Mouse (Mus musculus) Patski (cell line): Measurements from ENCODE around the gene Klf7. TPM values are rescaled to one million over a fixed set of nuclear protein-coding genes. Genes with fewer than 3 reads are reported as not detected.

Experiments
- ATAC-seq: fragments of 100-300 bp; one replicate; pipeline ENCODE4 v1.8.0; 2021
- CTCF ChIA-PET: fragments of 350-600 bp; sonication (Branson Sonifier 250); formaldehyde crosslinking; loops from one replicate; lab custom pipeline; 2022; ENCODE audit warnings: inconsistent platforms; lab: Charles Lee
- POLR2A ChIA-PET: fragments of 350-600 bp; sonication (Branson Sonifier 250); formaldehyde crosslinking; loops from one replicate; lab custom pipeline; 2022; ENCODE audit warnings: antibody characterized with exemption, inconsistent platforms; lab: Charles Lee
- DNase-seq: peaks from one replicate; pipeline ENCODE4 v3.0.0-alpha.2; 2011; ENCODE audit warnings: low read depth, low spot score
- H3K27me3 ChIP-seq: fragments of 371-371 bp; one replicate; pipeline ENCODE4 v1.5.1; 2021
- CTCF ChIP-seq: fragments of 100-300 bp; IDR thresholded peaks from one replicate; pipeline ENCODE4 v1.5.1; 2021
- in situ Hi-C: fragments of 300-500 bp; cut with MboI; formaldehyde crosslinking; loops from 3 replicates; pipeline ENCODE4 v1.11.1; 2018; ENCODE audit warnings: low pct_unique_long_range_greater_than_20kb, mixed read lengths
- polyA plus RNA-seq: library from polyadenylated mRNA; unstranded; gene quantifications from one replicate; pipeline ENCODE4 v1.2.3, GENCODE M21; 2021

The Klf7 gene
- polyA plus RNA-seq, 1 experiment from 2014 or later = 11.8 TPM

DNA sequence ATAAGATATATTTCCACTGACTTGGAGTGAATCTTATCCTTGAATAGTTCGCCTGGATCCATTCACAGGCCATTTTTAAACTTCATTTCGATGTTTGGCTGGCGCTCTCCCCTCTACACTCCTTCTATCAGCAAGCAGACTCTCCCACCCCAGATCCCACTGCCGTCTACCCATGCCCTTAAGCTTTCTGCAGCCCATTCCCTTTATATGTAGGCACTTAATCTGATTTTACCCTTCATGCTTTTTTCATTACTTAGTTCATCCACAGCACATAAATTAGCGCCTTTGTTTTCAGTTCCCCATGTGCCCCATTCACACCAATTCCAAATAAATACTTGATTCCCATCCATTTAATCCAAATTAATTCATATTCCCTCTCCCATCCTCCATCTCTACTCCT, 48.0 kb downstream of the Klf7 start:
- no peak for DNase-seq
- ChIA-PET CTCF (no interaction called here), POLR2A (no interaction called here)
- in situ Hi-C loops = no loop called here
- ATAC-seq = no peak
- no peak for TF ChIP-seq CTCF
- no peaks in the 10 kb centered on the region for H3K27me3 ChIP-seq

DNA sequence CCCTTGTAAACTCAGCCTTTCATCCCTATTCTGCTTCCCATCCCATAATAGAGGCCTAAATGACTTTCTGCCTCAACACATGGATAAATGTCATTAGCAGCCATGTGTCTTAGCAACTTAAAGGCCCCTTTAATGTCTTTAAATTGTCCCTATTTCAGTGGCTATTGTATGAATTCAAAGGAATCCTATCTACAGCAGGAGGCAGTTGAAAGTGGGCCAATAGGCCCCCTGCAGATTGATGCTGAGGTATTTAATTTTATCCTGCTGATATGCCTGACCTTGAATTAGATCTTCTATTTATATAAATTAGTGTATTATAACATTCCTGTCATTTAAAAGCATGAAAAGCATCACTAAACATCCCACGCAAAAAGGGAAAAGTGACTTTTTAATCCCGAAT, 51.1 kb downstream of the Klf7 start:
- ATAC-seq (no peak), DNase-seq (no peak)
- ChIA-PET CTCF (no interaction called here), POLR2A (no interaction called here)
- no peak for TF ChIP-seq CTCF
- H3K27me3 ChIP-seq = no peaks in the 10 kb centered on the region
- in situ Hi-C loops = no loop called here

DNA sequence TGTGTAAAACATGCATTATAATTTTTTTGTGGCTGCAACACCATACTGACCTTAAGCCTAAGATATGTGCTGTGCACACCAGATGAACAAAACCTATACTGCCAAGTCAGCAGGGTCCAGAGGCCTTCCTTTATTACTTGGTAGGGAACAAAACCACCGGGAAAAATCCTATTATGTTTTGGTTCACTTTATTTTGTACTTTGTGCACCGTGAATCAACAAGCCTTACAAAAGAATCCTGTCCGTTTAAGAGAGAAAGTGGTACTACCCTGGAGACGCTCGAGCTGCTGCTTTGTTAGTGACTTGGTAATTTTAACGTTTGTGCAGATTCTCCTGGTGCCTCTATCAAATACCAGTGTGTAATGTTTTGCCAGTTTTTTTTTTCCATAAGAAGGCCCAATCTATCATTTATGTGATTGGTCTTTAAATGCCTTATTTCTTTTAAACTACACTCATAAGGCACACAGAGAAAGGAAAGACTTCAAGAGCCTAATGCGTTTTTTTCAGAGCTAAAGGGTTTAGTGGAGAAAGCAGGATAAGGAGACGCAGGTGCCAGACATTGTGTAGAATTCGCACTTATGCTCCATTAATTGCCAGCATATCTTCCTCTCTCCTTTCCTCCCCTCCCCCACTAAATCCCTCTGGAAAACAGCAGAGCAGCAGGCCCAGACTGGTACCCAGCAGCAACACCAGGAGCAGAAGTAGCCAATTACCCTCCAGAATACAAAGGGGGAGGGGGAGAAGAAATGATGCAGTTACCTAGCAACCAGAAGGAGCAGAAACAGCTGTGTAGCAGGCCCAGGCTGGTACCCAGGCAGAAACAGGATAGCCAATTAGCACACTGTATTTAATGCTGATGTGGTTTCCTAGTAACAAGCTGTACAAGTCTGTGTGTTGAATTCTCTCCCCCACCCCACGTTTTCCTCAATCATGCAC, 55.5 kb downstream of the Klf7 start:
- ChIA-PET CTCF (interaction anchor here (0.9 to 1.8 kb wide), 3 partner anchors 10 to 30 kb away, joined by 3 to 5 read pairs (median 4); no protein-coding TSS in a partner anchor), POLR2A (interaction anchor here (0.7 kb wide), 1 partner anchor 1102 kb away, joined by 4 read pairs; no protein-coding TSS in a partner anchor)
- TF ChIP-seq CTCF = no peak
- DNase-seq (no peak), ATAC-seq (no peak)
- H3K27me3 ChIP-seq = no peaks in the 10 kb centered on the region
- in situ Hi-C loops = no loop called here

DNA sequence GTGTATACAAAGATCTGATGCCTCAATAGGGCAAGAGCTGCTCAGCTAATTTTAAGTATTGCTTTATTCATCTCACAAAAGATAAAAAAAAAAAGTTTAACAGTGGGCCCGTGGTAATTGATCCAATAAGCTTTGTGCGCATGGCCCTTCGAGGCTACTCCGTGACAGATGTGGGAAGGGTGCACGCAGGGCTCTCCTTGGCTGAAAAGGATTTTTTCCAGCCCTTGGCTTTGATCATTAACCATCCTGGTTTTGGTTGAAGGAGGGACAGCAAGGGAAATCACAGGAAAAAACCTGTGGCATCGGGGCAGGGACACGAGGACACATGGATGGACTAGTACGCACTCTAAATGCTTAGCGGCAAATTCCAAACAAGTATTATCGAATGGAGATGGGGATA, 60.6 kb downstream of the Klf7 start:
- in situ Hi-C loops = no loop called here
- H3K27me3 ChIP-seq = no peaks in the 10 kb centered on the region
- DNase-seq (no peak), ATAC-seq (no peak)
- TF ChIP-seq CTCF = no peak
- POLR2A ChIA-PET = no interaction called here
- CTCF ChIA-PET = interaction anchor here (0.7 kb wide), 1 partner anchor 15 kb away, joined by 3 read pairs; no protein-coding TSS in a partner anchor

DNA sequence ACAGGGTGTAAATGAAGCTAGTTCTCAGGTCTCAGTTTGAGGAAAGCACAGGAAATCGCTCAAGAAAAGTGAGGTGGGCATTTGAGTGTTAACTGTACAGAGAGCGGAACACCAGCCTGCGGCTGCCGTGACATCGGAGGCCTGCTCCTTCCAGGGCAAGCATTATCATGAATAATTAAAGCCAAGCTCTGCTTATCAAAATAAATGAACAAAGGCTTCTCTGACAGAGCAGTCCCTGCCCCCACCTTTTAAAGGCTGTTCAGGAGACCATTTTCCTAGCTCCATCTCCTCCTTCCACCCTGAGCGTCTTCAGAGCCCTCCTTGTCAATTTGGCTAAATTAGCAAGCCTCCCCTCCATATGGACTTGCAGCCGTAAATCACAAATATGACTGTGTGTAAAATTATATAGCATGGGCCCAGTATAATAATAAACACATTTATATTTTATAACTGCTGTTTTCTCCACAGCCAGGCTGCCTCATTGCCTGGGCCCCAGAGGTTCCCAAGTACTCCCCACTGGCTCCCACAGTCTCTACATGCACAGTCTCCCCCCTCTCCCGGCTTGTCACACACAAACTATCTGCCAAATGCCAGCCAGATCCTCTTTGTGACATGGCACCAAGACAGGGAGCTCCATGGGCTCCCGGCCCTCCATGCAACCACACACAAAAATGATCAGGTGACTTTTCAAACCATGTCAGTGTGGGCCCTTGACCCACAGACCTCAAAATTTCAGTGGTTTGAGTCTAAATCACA, 61.2 kb downstream of the Klf7 start:
- no peak for TF ChIP-seq CTCF
- POLR2A ChIA-PET = no interaction called here
- ATAC-seq = no peak
- CTCF ChIA-PET = interaction anchor here (0.7 to 1.1 kb wide), 2 partner anchors 15 to 60 kb away, joined by 3 read pairs; no protein-coding TSS in a partner anchor
- no peaks in the 10 kb centered on the region for H3K27me3 ChIP-seq
- in situ Hi-C loops = no loop called here
- DNase-seq = no peak

DNA sequence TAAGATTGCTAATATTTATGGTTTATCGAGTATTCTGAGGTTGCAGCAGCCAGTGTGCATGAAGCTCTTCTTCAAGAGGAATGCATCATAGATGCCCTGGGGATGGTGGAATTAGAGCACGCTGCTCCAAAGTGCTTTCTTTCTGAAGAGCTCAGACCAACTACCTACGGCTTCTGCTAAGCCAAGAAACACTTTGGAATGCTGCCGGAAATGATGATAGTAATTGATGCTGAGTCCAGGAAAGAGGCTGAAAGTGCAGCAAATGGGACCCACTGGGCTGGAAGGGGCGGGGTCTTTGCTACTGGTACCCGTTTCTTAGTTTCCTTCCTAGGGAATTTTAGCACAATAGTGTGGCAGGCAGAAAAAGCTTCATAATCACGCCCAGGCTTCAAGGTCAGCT, 62.0 kb downstream of the Klf7 start:
- ATAC-seq (no peak), DNase-seq (no peak)
- CTCF ChIA-PET = interaction anchor here (1.1 kb wide), 1 partner anchor 61 kb away, joined by 3 read pairs; no protein-coding TSS in a partner anchor
- POLR2A ChIA-PET = interaction anchor here (0.6 kb wide), 1 partner anchor 30 kb away, joined by 4 read pairs; no protein-coding TSS in a partner anchor
- TF ChIP-seq CTCF = no peak
- in situ Hi-C loops = no loop called here
- H3K27me3 ChIP-seq = no peaks in the 10 kb centered on the region

DNA sequence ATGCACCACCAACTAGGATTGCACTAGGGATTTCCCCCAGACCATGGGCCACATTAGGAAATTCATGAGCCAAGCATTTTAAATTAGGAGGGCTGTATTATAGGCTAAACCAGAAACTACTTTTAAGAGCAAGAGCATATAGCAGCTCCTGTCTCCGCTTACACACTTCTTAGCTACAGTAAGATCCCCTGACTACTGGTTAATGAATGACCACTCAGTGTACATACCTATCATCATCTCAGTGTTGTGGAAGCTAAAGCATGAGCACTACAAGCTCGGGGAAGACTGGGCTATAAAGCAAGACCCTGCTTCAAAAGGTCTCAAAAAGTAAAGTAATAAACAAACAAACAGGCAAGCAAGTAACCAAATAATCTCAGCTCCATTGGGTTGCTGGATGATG, 65.5 kb downstream of the Klf7 start:
- TF ChIP-seq CTCF = no peak
- H3K27me3 ChIP-seq = no peaks in the 10 kb centered on the region
- DNase-seq (no peak), ATAC-seq (no peak)
- ChIA-PET POLR2A (interaction anchor here (1.5 kb wide), 1 partner anchor 9 kb away, joined by 5 read pairs; no protein-coding TSS in a partner anchor), CTCF (interaction anchor here (0.6 to 1.6 kb wide), 3 partner anchors 11 to 47 kb away, joined by 3 to 4 read pairs (median 4); no protein-coding TSS in a partner anchor)
- in situ Hi-C loops = no loop called here

DNA sequence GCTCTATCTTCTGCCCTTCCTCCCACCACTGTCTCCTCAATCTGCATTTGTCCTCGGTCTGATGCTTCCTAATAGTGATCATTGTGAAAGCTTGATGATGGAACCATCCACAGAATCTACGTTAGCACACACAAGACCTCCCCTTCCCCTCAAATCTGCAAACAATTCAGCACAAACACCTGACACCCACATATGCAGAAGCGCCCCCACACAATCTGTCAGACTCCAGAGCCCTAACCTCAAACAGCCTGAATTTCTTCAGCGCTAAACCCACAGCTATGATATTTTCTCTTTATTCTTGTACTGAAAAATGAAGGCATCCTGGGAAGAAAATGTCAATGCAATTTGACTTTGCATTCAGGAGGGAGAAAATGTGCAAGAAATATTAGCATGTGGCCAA, 66.1 kb downstream of the Klf7 start:
- no peaks in the 10 kb centered on the region for H3K27me3 ChIP-seq
- TF ChIP-seq CTCF = no peak
- ChIA-PET POLR2A (interaction anchor here (1.5 kb wide), 1 partner anchor 9 kb away, joined by 5 read pairs; no protein-coding TSS in a partner anchor), CTCF (interaction anchor here (0.9 to 1.6 kb wide), 4 partner anchors 8 to 26 kb away, joined by 3 to 4 read pairs (median 4); no protein-coding TSS in a partner anchor)
- ATAC-seq (no peak), DNase-seq (no peak)
- in situ Hi-C loops = no loop called here

DNA sequence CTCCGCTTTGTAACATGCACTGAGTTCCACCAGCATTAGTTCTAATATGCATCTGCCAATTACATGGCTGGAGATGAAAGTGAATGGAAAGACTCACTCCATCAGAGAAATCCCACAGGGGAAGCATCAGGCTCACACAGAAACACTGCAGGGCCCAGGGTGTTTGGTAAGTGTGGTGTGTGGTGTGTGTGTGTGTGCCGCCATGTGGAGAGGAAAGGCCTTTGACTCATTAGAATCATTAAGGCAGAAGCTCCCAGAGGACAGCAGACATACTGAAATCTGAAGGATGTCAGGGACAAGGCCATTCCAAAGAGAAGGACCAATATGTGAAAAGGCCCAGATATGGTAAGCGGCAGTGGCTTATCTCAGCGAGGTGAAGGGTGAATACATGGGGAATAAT, 66.9 kb downstream of the Klf7 start:
- no peaks in the 10 kb centered on the region for H3K27me3 ChIP-seq
- ATAC-seq (no peak), DNase-seq (no peak)
- no peak for TF ChIP-seq CTCF
- in situ Hi-C loops = no loop called here
- POLR2A ChIA-PET = no interaction called here
- CTCF ChIA-PET = interaction anchor here (0.9 to 1.5 kb wide), 4 partner anchors 9 to 27 kb away, joined by 3 to 4 read pairs (median 3); no protein-coding TSS in a partner anchor
